8 mouse cellular contexts compared by ENCODE assay signal in genomic region chr8:93810859-93811602, GRCm38 (mm10). TPM values are rescaled to one million over a fixed set of nuclear protein-coding genes. Genes with fewer than 3 reads are reported as not detected.
A peak's percentile ranks its signal among the peaks of the same experiment; 100 is the strongest.
DNase-seq lines count a peak whose midpoint lies in the region; ATAC-seq and TF ChIP-seq lines count a peak whose summit lies in the region.

No protein-coding gene starts in this region.

- TF ChIP-seq POLR2A in olfactory bulb, adult 2 months (IDR thresholded peaks at IDR 0.05; ENCODE audit: insufficient read depth, low read depth, low read length): no peak

- H3K4me2 ChIP-seq in kidney, postnatal 0 days (ENCODE audit: low read length): peak overlapping the region; percentile 90
- peak overlapping the region; percentile 90 for H3K4me2 ChIP-seq in embryonic facial prominence, embryonic 11.5 days (ENCODE audit: low read depth, low read length)

- 1% methylated on average over 53 of the region's 53 CpGs for WGBS in kidney, postnatal 0 days
- WGBS in embryonic facial prominence, embryonic 11.5 days: under 1% methylated on average over 36 of the region's 53 CpGs
- 2% methylated on average over 49 of the region's 53 CpGs for WGBS in limb, embryonic 10.5 days
- WGBS in olfactory bulb, adult 2 months: under 1% methylated on average over 49 of the region's 53 CpGs

- no peak for DNase-seq in kidney, postnatal 0 days (ENCODE audit: low spot score)
- no peak for DNase-seq in kidney, postnatal 4 days
- peak; percentile 39 for DNase-seq in NIH3T3 (ENCODE audit: low read depth)
- DNase-seq in embryonic facial prominence, embryonic 11.5 days (ENCODE audit: low spot score): no peak
- no peak for DNase-seq in limb, embryonic 10.5 days (ENCODE audit: low spot score)
- no peak for DNase-seq in urinary bladder, postnatal 10 days (ENCODE audit: low spot score)
- no peak for DNase-seq in spleen, postnatal 10 days (ENCODE audit: low spot score in 2 of 2)

- no peak for ATAC-seq in kidney, postnatal 0 days (replicated peaks; ENCODE audit: low FRiP score, low read depth)
- ATAC-seq in embryonic facial prominence, embryonic 11.5 days (replicated peaks; ENCODE audit: insufficient number of reproducible peaks, low FRiP score, low TSS enrichment, low read depth): no peak

- no peak overlapping the region for H3K27ac ChIP-seq in kidney, postnatal 0 days
- H3K27ac ChIP-seq in embryonic facial prominence, embryonic 11.5 days (replicated peaks; ENCODE audit: low read depth, low read length): no peak overlapping the region
- peak overlapping the region; percentile 78 for H3K27ac ChIP-seq in limb, embryonic 10.5 days
- H3K27ac ChIP-seq in olfactory bulb, adult 2 months (ENCODE audit: insufficient read depth, low read depth, low read length): peak overlapping the region; percentile 80

- H3K4me1 ChIP-seq in kidney, postnatal 0 days (replicated peaks; ENCODE audit: insufficient read depth, low read length): peaks cover 21% of the 10 kb centered on the region
- H3K4me1 ChIP-seq in embryonic facial prominence, embryonic 11.5 days (ENCODE audit: control insufficient read depth, insufficient read depth, low read length): 0 out of 2 replicates have a peak, but pooled peaks cover 2% of the 10 kb centered on the region
- H3K4me1 ChIP-seq in limb, embryonic 10.5 days: peaks cover 46% of the 10 kb centered on the region
- H3K4me1 ChIP-seq in olfactory bulb, adult 2 months (ENCODE audit: control insufficient read depth, insufficient read depth, low read length): peaks cover 7% of the 10 kb centered on the region

- no peaks in the 10 kb centered on the region for H3K9me3 ChIP-seq in kidney, postnatal 0 days (replicated peaks; ENCODE audit: low read length)
- no peaks in the 10 kb centered on the region for H3K9me3 ChIP-seq in embryonic facial prominence, embryonic 11.5 days (replicated peaks; ENCODE audit: control insufficient read depth, low read length)
- H3K9me3 ChIP-seq in limb, embryonic 10.5 days (replicated peaks): no peaks in the 10 kb centered on the region

- peak overlapping the region; percentile 59 for H3K4me3 ChIP-seq in kidney, postnatal 0 days (replicated peaks; ENCODE audit: low read depth, low read length)
- H3K4me3 ChIP-seq in embryonic facial prominence, embryonic 11.5 days (ENCODE audit: low read depth, low read length): peak overlapping the region; percentile 56
- H3K4me3 ChIP-seq in limb, embryonic 10.5 days: peak overlapping the region; percentile 78
- peak overlapping the region; percentile 80 for H3K4me3 ChIP-seq in olfactory bulb, adult 2 months (ENCODE audit: insufficient read depth, low read depth, low read length)

- H3K36me3 ChIP-seq in kidney, postnatal 0 days (ENCODE audit: insufficient read depth, low read length): no peaks in the 10 kb centered on the region
- no peaks in the 10 kb centered on the region for H3K36me3 ChIP-seq in embryonic facial prominence, embryonic 11.5 days (replicated peaks; ENCODE audit: control insufficient read depth, insufficient read depth, low read depth, low read length)
- no peaks in the 10 kb centered on the region for H3K36me3 ChIP-seq in limb, embryonic 10.5 days

- peak overlapping the region; percentile 49; the same call in 1 of the 2 replicates for H3K9ac ChIP-seq in kidney, postnatal 0 days (ENCODE audit: low read depth, low read length)
- H3K9ac ChIP-seq in embryonic facial prominence, embryonic 11.5 days (replicated peaks; ENCODE audit: low read length): peak overlapping the region; percentile 65

- TF ChIP-seq CTCF in kidney, postnatal 0 days (IDR thresholded peaks at IDR 0.05; ENCODE audit: low read depth): no peak
- TF ChIP-seq CTCF in olfactory bulb, adult 2 months (IDR thresholded peaks at IDR 0.05; ENCODE audit: insufficient read depth, low read depth, low read length): no peak

- H3K27me3 ChIP-seq in kidney, postnatal 0 days (ENCODE audit: insufficient read depth, low read length): peaks cover 15% of the 10 kb centered on the region
- peaks cover 15% of the 10 kb centered on the region for H3K27me3 ChIP-seq in embryonic facial prominence, embryonic 11.5 days (ENCODE audit: control insufficient read depth, insufficient read depth, low read length)
- peaks cover 58% of the 10 kb centered on the region for H3K27me3 ChIP-seq in limb, embryonic 10.5 days (ENCODE audit: low read depth, poor library complexity, severe bottlenecking)

RNA-seq across cellular contexts. Expression of gene Gnao1, which starts 1.3 kb away (rescaled TPM):
- 1.6 and 1.7 TPM in 2 replicates for polyA plus RNA-seq in kidney, postnatal 0 days (2015; fragmentation: Nextera tagmentation; extraction: Ambion mirVana)
- polyA plus RNA-seq in embryonic facial prominence, embryonic 11.5 days (2014; fragmentation: Nextera tagmentation; extraction: Ambion mirVana): 11.5 and 14.0 TPM in 2 replicates
- polyA plus RNA-seq in limb, embryonic 10.5 days (2016; fragmentation: Nextera tagmentation; extraction: Ambion mirVana): 0.54 and 1.2 TPM in 2 replicates
- polyA plus RNA-seq in olfactory bulb, adult 2 months (2012; ENCODE audit: insufficient read depth, insufficient read length, low replicate concordance, missing spikeins): 636 TPM in 1 of 2 replicates, not detected in the other

Comparison
In these comparisons a context has a peak if more than half of its experiments do, and no peak if none do; other contexts are left out.
1. H3K27ac ChIP-seq: peak in limb, embryonic 10.5 days (single experiment) and olfactory bulb, adult 2 months (single experiment); none in kidney, postnatal 0 days (single experiment) and embryonic facial prominence, embryonic 11.5 days (single experiment).
2. Peak in every context shown above with its lines, with median percentiles within 50 percentile points of each other: H3K4me3 ChIP-seq.